In genomic region chr13:76590709-76591108, GRCm38 (mm10) we compare ENCODE assay signal across 7 mouse cellular contexts.
DNase-seq lines count a peak whose midpoint lies in the region; ATAC-seq and TF ChIP-seq lines count a peak whose summit lies in the region.
"Not testable (repeated sequence)": the region's sequence is repeated elsewhere in the genome, so short reads cannot be mapped to it uniquely, and the experiment has no call there.

No protein-coding gene starts in this region.

- not testable (repeated sequence) for H3K27me3 ChIP-seq in forebrain, embryonic 12.5 days; hindbrain, embryonic 11.5 days (ENCODE audit: control insufficient read depth, insufficient read depth, low read length); intestine, embryonic 16.5 days (replicated peaks; ENCODE audit: control insufficient read depth, insufficient read depth, low read length); liver, embryonic 14.5 days (ENCODE audit: control insufficient read depth, insufficient read depth, low read length); megakaryocyte, embryonic 14.5 days (replicated peaks); midbrain, postnatal 0 days (ENCODE audit: insufficient read depth, low read length); stomach, embryonic 14.5 days (ENCODE audit: control insufficient read depth, insufficient read depth, low read length)

- not testable (repeated sequence) for H3K27ac ChIP-seq in forebrain, embryonic 12.5 days; hindbrain, embryonic 11.5 days (ENCODE audit: low read depth, low read length); intestine, embryonic 16.5 days (ENCODE audit: low read length); liver, embryonic 14.5 days; midbrain, postnatal 0 days (ENCODE audit: low read depth, low read length); stomach, embryonic 14.5 days (ENCODE audit: low read length)

- peak; percentile 68; the same call in 1 of the 2 replicates for ATAC-seq in forebrain, embryonic 12.5 days (ENCODE audit: low FRiP score)
- ATAC-seq in hindbrain, embryonic 11.5 days (ENCODE audit: low FRiP score): peak; percentile 73
- 0 out of 2 replicates have a peak, but pooled peaks have one; percentile 33 for ATAC-seq in intestine, embryonic 16.5 days
- peak; percentile 39; the same call in 1 of the 2 replicates for ATAC-seq in liver, embryonic 14.5 days (ENCODE audit: insufficient read depth)
- peak; percentile 63 for ATAC-seq in midbrain, postnatal 0 days (ENCODE audit: low FRiP score)
- ATAC-seq in stomach, embryonic 14.5 days (ENCODE audit: insufficient number of reproducible peaks, insufficient read depth, low FRiP score, low read depth): 0 out of 2 replicates have a peak, but pooled peaks have one; percentile 56

- H3K36me3 ChIP-seq in forebrain, embryonic 12.5 days (replicated peaks); hindbrain, embryonic 11.5 days (ENCODE audit: control insufficient read depth, insufficient read depth, low read length); intestine, embryonic 16.5 days (ENCODE audit: control insufficient read depth, insufficient read depth, low read length); liver, embryonic 14.5 days (replicated peaks; ENCODE audit: control insufficient read depth, insufficient read depth, low read depth); midbrain, postnatal 0 days (ENCODE audit: insufficient read depth, low read length); stomach, embryonic 14.5 days (ENCODE audit: control insufficient read depth, insufficient read depth, low read length): not testable (repeated sequence)
- H3K36me3 ChIP-seq in megakaryocyte, embryonic 14.5 days (replicated peaks; ENCODE audit: low read length): peaks cover 46% of the 10 kb centered on the region

- 89% methylated on average over 11 of the region's 11 CpGs for WGBS in forebrain, embryonic 12.5 days
- 87% methylated on average over 11 of the region's 11 CpGs for WGBS in hindbrain, embryonic 11.5 days
- 87% methylated on average over 11 of the region's 11 CpGs for WGBS in intestine, embryonic 16.5 days
- 80% methylated on average over 11 of the region's 11 CpGs for WGBS in liver, embryonic 14.5 days (ENCODE audit: insufficient replicate concordance)
- WGBS in midbrain, postnatal 0 days: 90% methylated on average over 11 of the region's 11 CpGs
- WGBS in stomach, embryonic 14.5 days: 87% methylated on average over 11 of the region's 11 CpGs

- DNase-seq in hindbrain, embryonic 11.5 days (ENCODE audit: low spot score); liver, embryonic 14.5 days (ENCODE audit: low read depth in 3 of 3, low spot score in 3 of 3); midbrain, postnatal 0 days (ENCODE audit: low spot score): not testable (repeated sequence)

- H3K4me2 ChIP-seq in forebrain, embryonic 12.5 days; hindbrain, embryonic 11.5 days (replicated peaks; ENCODE audit: low read depth, low read length); intestine, embryonic 16.5 days (ENCODE audit: low read depth, low read length); liver, embryonic 14.5 days (ENCODE audit: low read depth); midbrain, postnatal 0 days (ENCODE audit: low read depth, low read length, poor library complexity, severe bottlenecking); stomach, embryonic 14.5 days (replicated peaks; ENCODE audit: low read depth, low read length): not testable (repeated sequence)

- TF ChIP-seq CTCF in liver, embryonic 14.5 days (IDR thresholded peaks at IDR 0.05; ENCODE audit: low read depth); midbrain, postnatal 0 days (IDR thresholded peaks at IDR 0.05): not testable (repeated sequence)

- TF ChIP-seq EP300 in liver, embryonic 14.5 days (IDR thresholded peaks at IDR 0.05; ENCODE audit: low read depth): not testable (repeated sequence)

- not testable (repeated sequence) for H3K4me3 ChIP-seq in forebrain, embryonic 12.5 days (replicated peaks); hindbrain, embryonic 11.5 days (ENCODE audit: low read depth, low read length); intestine, embryonic 16.5 days (ENCODE audit: low read length); liver, embryonic 14.5 days (ENCODE audit: insufficient read depth in 1 of 2, low read depth in 2 of 2, low read length in 2 of 2); midbrain, postnatal 0 days (ENCODE audit: low read depth, low read length); stomach, embryonic 14.5 days (ENCODE audit: low read depth, low read length)
- peak overlapping the region; percentile 33 for H3K4me3 ChIP-seq in megakaryocyte, embryonic 14.5 days (replicated peaks)

- H3K9ac ChIP-seq in forebrain, embryonic 12.5 days; hindbrain, embryonic 11.5 days (ENCODE audit: low read depth, low read length); intestine, embryonic 16.5 days (ENCODE audit: low read depth, low read length); liver, embryonic 14.5 days (replicated peaks); midbrain, postnatal 0 days (replicated peaks; ENCODE audit: low read length, poor library complexity, severe bottlenecking); stomach, embryonic 14.5 days (replicated peaks; ENCODE audit: low read depth, low read length): not testable (repeated sequence)

- not testable (repeated sequence) for H3K4me1 ChIP-seq in forebrain, embryonic 12.5 days; hindbrain, embryonic 11.5 days (replicated peaks; ENCODE audit: control insufficient read depth, insufficient read depth, low read length); intestine, embryonic 16.5 days (ENCODE audit: control insufficient read depth, insufficient read depth, low read length); liver, embryonic 14.5 days (replicated peaks; ENCODE audit: control insufficient read depth in 2 of 2, insufficient read depth in 2 of 2, low read length in 1 of 2); midbrain, postnatal 0 days (ENCODE audit: insufficient read depth, low read length); stomach, embryonic 14.5 days (ENCODE audit: control insufficient read depth, insufficient read depth, low read length)
- H3K4me1 ChIP-seq in megakaryocyte, embryonic 14.5 days: peaks cover 86% of the 10 kb centered on the region

- not testable (repeated sequence) for H3K9me3 ChIP-seq in forebrain, embryonic 12.5 days; hindbrain, embryonic 11.5 days (ENCODE audit: control insufficient read depth, low read length); intestine, embryonic 16.5 days (ENCODE audit: control insufficient read depth, low read length); liver, embryonic 14.5 days (ENCODE audit: control insufficient read depth, low read length); megakaryocyte, embryonic 14.5 days; midbrain, postnatal 0 days (ENCODE audit: low read length); stomach, embryonic 14.5 days (ENCODE audit: control insufficient read depth, low read depth, low read length)
